Comparison of ENCODE assay signal across 8 mouse cellular contexts in genomic region chr4:86576630-86577225, GRCm38 (mm10). TPM values are rescaled to one million over a fixed set of nuclear protein-coding genes. Genes with fewer than 3 reads are reported as not detected.
DNase-seq lines count a peak whose midpoint lies in the region; ATAC-seq and TF ChIP-seq lines count a peak whose summit lies in the region.

No protein-coding gene starts in this region.

- TF ChIP-seq CTCF in lung, adult 2 months (IDR thresholded peaks at IDR 0.05; ENCODE audit: insufficient read depth, low read length): no peak

- peaks cover 9% of the 10 kb centered on the region; the same call in 1 of the 2 replicates for H3K4me1 ChIP-seq in lung, adult 2 months (ENCODE audit: control insufficient read depth, insufficient read depth, low read length)
- H3K4me1 ChIP-seq in embryonic facial prominence, embryonic 11.5 days (ENCODE audit: control insufficient read depth, insufficient read depth, low read length): no peaks in the 10 kb centered on the region
- H3K4me1 ChIP-seq in intestine, embryonic 14.5 days (replicated peaks; ENCODE audit: control insufficient read depth, insufficient read depth, low read length): peaks cover 10% of the 10 kb centered on the region
- H3K4me1 ChIP-seq in neural tube, embryonic 12.5 days: peaks cover 20% of the 10 kb centered on the region

- no peak for TF ChIP-seq POLR2A in lung, adult 2 months (IDR thresholded peaks at IDR 0.05; ENCODE audit: borderline replicate concordance, extremely low read depth, low read depth, low read length)

- H3K36me3 ChIP-seq in embryonic facial prominence, embryonic 11.5 days (replicated peaks; ENCODE audit: control insufficient read depth, insufficient read depth, low read depth, low read length): no peaks in the 10 kb centered on the region; the same call in 1 of the 2 replicates
- peaks cover 17% of the 10 kb centered on the region; the same call in 1 of the 2 replicates for H3K36me3 ChIP-seq in intestine, embryonic 14.5 days (ENCODE audit: control insufficient read depth, insufficient read depth, low read length)
- H3K36me3 ChIP-seq in neural tube, embryonic 12.5 days: peaks cover 8% of the 10 kb centered on the region; the same call in 1 of the 2 replicates

- no peaks in the 10 kb centered on the region for H3K9me3 ChIP-seq in embryonic facial prominence, embryonic 11.5 days (replicated peaks; ENCODE audit: control insufficient read depth, low read length)
- H3K9me3 ChIP-seq in intestine, embryonic 14.5 days (ENCODE audit: control insufficient read depth, low read length): no peaks in the 10 kb centered on the region
- no peaks in the 10 kb centered on the region for H3K9me3 ChIP-seq in neural tube, embryonic 12.5 days

- no peak for DNase-seq in lung, adult 2 months
- no peak for DNase-seq in lung, adult 18-20 months
- DNase-seq in embryonic facial prominence, embryonic 11.5 days (ENCODE audit: low spot score): no peak
- no peak for DNase-seq in intestine, embryonic 14.5 days (ENCODE audit: low spot score)
- DNase-seq in adrenal gland, postnatal 10 days: no peak
- DNase-seq in gastrocnemius, adult 18-20 months (ENCODE audit: low spot score): no peak
- DNase-seq in left cerebral cortex, postnatal 25 days (ENCODE audit: low spot score in 2 of 2): no peak

- H3K27me3 ChIP-seq in embryonic facial prominence, embryonic 11.5 days (ENCODE audit: control insufficient read depth, insufficient read depth, low read length): no peaks in the 10 kb centered on the region
- H3K27me3 ChIP-seq in intestine, embryonic 14.5 days (replicated peaks; ENCODE audit: control insufficient read depth, insufficient read depth, low read length): no peaks in the 10 kb centered on the region
- no peaks in the 10 kb centered on the region for H3K27me3 ChIP-seq in neural tube, embryonic 12.5 days (replicated peaks)

- peak overlapping the region; percentile 96 for H3K4me3 ChIP-seq in lung, adult 2 months (replicated peaks; ENCODE audit: extremely low read depth, low read depth, low read length)
- peak overlapping the region; percentile 88 for H3K4me3 ChIP-seq in embryonic facial prominence, embryonic 11.5 days (ENCODE audit: low read depth, low read length)
- peak overlapping the region; percentile 50 for H3K4me3 ChIP-seq in intestine, embryonic 14.5 days (ENCODE audit: low read depth, low read length)
- peak overlapping the region; percentile 82 for H3K4me3 ChIP-seq in neural tube, embryonic 12.5 days

- no peak overlapping the region for H3K27ac ChIP-seq in embryonic facial prominence, embryonic 11.5 days (replicated peaks; ENCODE audit: low read depth, low read length)
- no peak overlapping the region for H3K27ac ChIP-seq in intestine, embryonic 14.5 days (ENCODE audit: low read depth)
- no peak overlapping the region for H3K27ac ChIP-seq in neural tube, embryonic 12.5 days

- 10% methylated on average over 11 of the region's 11 CpGs for WGBS in lung, adult 2 months
- WGBS in embryonic facial prominence, embryonic 11.5 days: 11% methylated on average over 11 of the region's 11 CpGs
- 6% methylated on average over 11 of the region's 11 CpGs for WGBS in intestine, embryonic 14.5 days
- 12% methylated on average over 11 of the region's 11 CpGs for WGBS in neural tube, embryonic 12.5 days

- H3K4me2 ChIP-seq in embryonic facial prominence, embryonic 11.5 days (ENCODE audit: low read depth, low read length): peak overlapping the region; percentile 64
- H3K4me2 ChIP-seq in intestine, embryonic 14.5 days (ENCODE audit: low read length): peak overlapping the region; percentile 48
- H3K4me2 ChIP-seq in neural tube, embryonic 12.5 days (replicated peaks): peak overlapping the region; percentile 90

- ATAC-seq in embryonic facial prominence, embryonic 11.5 days (replicated peaks; ENCODE audit: insufficient number of reproducible peaks, low FRiP score, low TSS enrichment, low read depth): no peak
- no peak for ATAC-seq in intestine, embryonic 14.5 days (replicated peaks; ENCODE audit: low FRiP score, low TSS enrichment, low read depth)
- ATAC-seq in neural tube, embryonic 12.5 days (ENCODE audit: low FRiP score, low read depth): no peak

- peak overlapping the region; percentile 92 for H3K9ac ChIP-seq in embryonic facial prominence, embryonic 11.5 days (replicated peaks; ENCODE audit: low read length)
- H3K9ac ChIP-seq in intestine, embryonic 14.5 days (ENCODE audit: low read length): peak overlapping the region; percentile 72
- peak overlapping the region; percentile 93 for H3K9ac ChIP-seq in neural tube, embryonic 12.5 days

- intact Hi-C loops in left cerebral cortex, postnatal 25 days (cut with DNase I): no loop called here

RNA-seq across cellular contexts. Expression of gene Rraga, which starts 1.3 kb away (rescaled TPM):
- 42.0 and 43.9 TPM in 2 replicates for polyA plus RNA-seq in lung, adult 2 months (2012; rRNA removed)
- 108 and 116 TPM in 2 replicates for polyA plus RNA-seq in embryonic facial prominence, embryonic 11.5 days (2014; fragmentation: Nextera tagmentation; extraction: Ambion mirVana)
- polyA plus RNA-seq in intestine, embryonic 14.5 days (2014; fragmentation: Nextera tagmentation; extraction: Ambion mirVana): 81.0 and 83.1 TPM in 2 replicates
- polyA plus RNA-seq in neural tube, embryonic 12.5 days (2016; fragmentation: Nextera tagmentation; extraction: Ambion mirVana): 79.3 and 85.5 TPM in 2 replicates
- total RNA-seq in adrenal gland, postnatal 10 days (2021): 10 to 100 TPM; 83.4 to 84.7 TPM
- 10 to 100 TPM; 48.6 to 51.3 TPM for total RNA-seq in gastrocnemius, adult 18-20 months (2021)
- total RNA-seq in left cerebral cortex, postnatal 25 days (2021): 100 to 1,000 TPM; 142 to 149 TPM

RNA-seq across cellular contexts. Expression of gene Saxo1, which starts 18.6 kb away (rescaled TPM):
- not detected in 2 replicates for polyA plus RNA-seq in lung, adult 2 months (2012; rRNA removed)
- polyA plus RNA-seq in embryonic facial prominence, embryonic 11.5 days (2014; fragmentation: Nextera tagmentation; extraction: Ambion mirVana): not detected in 2 replicates
- not detected in 2 replicates for polyA plus RNA-seq in intestine, embryonic 14.5 days (2014; fragmentation: Nextera tagmentation; extraction: Ambion mirVana)
- polyA plus RNA-seq in neural tube, embryonic 12.5 days (2016; fragmentation: Nextera tagmentation; extraction: Ambion mirVana): not detected in 2 replicates
- not detected for total RNA-seq in adrenal gland, postnatal 10 days (2021)
- total RNA-seq in gastrocnemius, adult 18-20 months (2021): not detected
- not detected for total RNA-seq in left cerebral cortex, postnatal 25 days (2021)

RNA-seq across cellular contexts. Expression of gene Haus6, which starts 35.1 kb away (rescaled TPM):
- 9.5 and 9.6 TPM in 2 replicates for polyA plus RNA-seq in lung, adult 2 months (2012; rRNA removed)
- 30.7 and 32.6 TPM in 2 replicates for polyA plus RNA-seq in embryonic facial prominence, embryonic 11.5 days (2014; fragmentation: Nextera tagmentation; extraction: Ambion mirVana)
- 18.3 and 20.4 TPM in 2 replicates for polyA plus RNA-seq in intestine, embryonic 14.5 days (2014; fragmentation: Nextera tagmentation; extraction: Ambion mirVana)
- polyA plus RNA-seq in neural tube, embryonic 12.5 days (2016; fragmentation: Nextera tagmentation; extraction: Ambion mirVana): 17.2 and 18.2 TPM in 2 replicates
- total RNA-seq in adrenal gland, postnatal 10 days (2021): 10 to 100 TPM in 1 of 2 experiments, 1 to 10 TPM in 1; 9.2 to 14.5 TPM
- total RNA-seq in gastrocnemius, adult 18-20 months (2021): 1 to 10 TPM; 4.8 to 5.5 TPM
- 1 to 10 TPM; 6.7 to 9.0 TPM for total RNA-seq in left cerebral cortex, postnatal 25 days (2021)
